10 mouse cellular contexts compared by ENCODE assay signal in the genomic region with DNA sequence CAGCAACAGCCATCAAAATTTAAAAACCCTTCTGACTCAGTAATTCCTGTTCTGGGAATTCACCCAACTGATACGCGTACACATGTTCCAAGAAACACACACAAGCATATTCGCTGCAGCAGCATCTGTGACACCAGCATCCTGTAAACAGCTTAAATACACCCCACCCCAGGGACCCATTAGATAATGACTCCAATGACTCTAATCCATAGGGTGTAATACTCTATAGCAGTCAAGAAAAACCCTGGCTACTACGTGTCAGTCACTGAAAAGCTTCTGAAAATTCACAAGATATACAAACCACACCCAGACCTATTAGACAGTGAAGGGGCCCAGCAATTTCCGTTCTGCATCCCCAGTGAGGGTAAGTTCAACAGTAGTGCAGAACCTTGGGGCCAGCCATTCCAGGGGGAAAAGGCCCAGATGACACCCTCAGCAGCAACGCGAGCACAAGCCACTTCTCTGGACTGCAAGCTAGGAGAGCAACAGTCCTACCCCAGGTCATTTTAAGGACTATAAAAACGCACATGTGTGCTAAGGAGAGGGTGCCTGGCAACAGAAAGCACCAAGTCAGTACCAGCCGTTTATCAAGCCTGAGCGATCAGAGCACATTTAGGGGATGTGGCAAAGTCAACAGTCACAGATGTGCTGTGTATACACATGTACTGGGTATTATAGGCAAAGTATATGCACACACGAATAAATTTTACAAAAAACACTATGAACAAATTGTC. TPM values are rescaled to one million over a fixed set of nuclear protein-coding genes. Genes with fewer than 3 reads are reported as not detected.
A peak's percentile ranks its signal among the peaks of the same experiment; 100 is the strongest.
DNase-seq lines count a peak whose midpoint lies in the region; ATAC-seq and TF ChIP-seq lines count a peak whose summit lies in the region.
"Had no signal": no experiment of that assay in that cellular context is flagged by ENCODE, and none has a peak within 500 bp of the region (broad histone marks: within the 10 kb centered on the region; RNA-seq: fewer than 3 reads in every experiment).

No protein-coding gene starts in this region.

- H3K9me3 ChIP-seq in liver, embryonic 14.5 days (ENCODE audit: control insufficient read depth, low read length), result no peaks in the 10 kb centered on the region

- intact Hi-C loops in gastrocnemius, adult 2 months (cut with DNase I), result loop anchor here (10.0 kb wide), 1 partner anchor 150 kb away; no protein-coding TSS in a partner anchor

- no peak for DNase-seq in gastrocnemius, adult 2 months
- DNase-seq in gastrocnemius, postnatal 25 days, result no peak
- DNase-seq in spleen, postnatal 36 days (ENCODE audit: low spot score in 2 of 2), result peak; percentile 41 to 47
- no peak for DNase-seq in spleen, postnatal 14 days (ENCODE audit: low spot score in 2 of 2)
- peak in 1 of 3 experiments; percentile 54 for DNase-seq in liver, embryonic 14.5 days (ENCODE audit: low read depth in 3 of 3, low spot score in 3 of 3)
- no peak for DNase-seq in testis, postnatal 14 days (ENCODE audit: low spot score)
- no peak for DNase-seq in right cerebral cortex, postnatal 36 days (ENCODE audit: low spot score in 2 of 2)
- DNase-seq in cerebellum, postnatal 10 days, result no peak
- DNase-seq: kidney, adult 2 months had no signal

- peak overlapping the region; percentile 6; the same call in 1 of the 2 replicates for H3K27ac ChIP-seq in gastrocnemius, adult 2 months
- peak overlapping the region; percentile 22 for H3K27ac ChIP-seq in liver, embryonic 14.5 days

- ATAC-seq in liver, embryonic 14.5 days (ENCODE audit: insufficient read depth), result peak; percentile 75

- TF ChIP-seq CTCF in gastrocnemius, adult 2 months (IDR thresholded peaks at IDR 0.05), result no peak
- TF ChIP-seq CTCF in liver, embryonic 14.5 days (IDR thresholded peaks at IDR 0.05; ENCODE audit: low read depth), result no peak

- H3K4me3 ChIP-seq in gastrocnemius, adult 2 months, result no peak overlapping the region
- H3K4me3 ChIP-seq in liver, embryonic 14.5 days (ENCODE audit: insufficient read depth in 1 of 2, low read depth in 2 of 2, low read length in 2 of 2), result no peak overlapping the region

- peaks cover 6 to 21% of the 10 kb centered on the region in 2 experiments; a peak in 3 of 4 replicates for H3K4me1 ChIP-seq in liver, embryonic 14.5 days (replicated peaks; ENCODE audit: control insufficient read depth in 2 of 2, insufficient read depth in 2 of 2, low read length in 1 of 2)

- H3K27me3 ChIP-seq in liver, embryonic 14.5 days (ENCODE audit: control insufficient read depth, insufficient read depth, low read length), result no peaks in the 10 kb centered on the region

- no peaks in the 10 kb centered on the region for H3K36me3 ChIP-seq in liver, embryonic 14.5 days (replicated peaks; ENCODE audit: control insufficient read depth, insufficient read depth, low read depth)

- no peak for TF ChIP-seq EP300 in liver, embryonic 14.5 days (IDR thresholded peaks at IDR 0.05; ENCODE audit: low read depth)

- WGBS in liver, embryonic 14.5 days (ENCODE audit: insufficient replicate concordance), result 18% methylated on average over 11 of the region's 11 CpGs

- H3K9ac ChIP-seq in liver, embryonic 14.5 days (replicated peaks), result 0 out of 2 replicates have a peak overlapping the region, but pooled peaks have one; percentile 14

- peak overlapping the region; percentile 33 for H3K4me2 ChIP-seq in liver, embryonic 14.5 days (ENCODE audit: low read depth)

RNA-seq across cellular contexts. Expression of a gene that starts 15.5 kb away (rescaled TPM):
- total RNA-seq in gastrocnemius, adult 2 months (2021), result under 1 TPM; 0.15 to 0.20 TPM
- under 1 TPM; 0.16 to 0.23 TPM for total RNA-seq in gastrocnemius, postnatal 25 days (2021)
- 0.04 and 0.05 TPM in 2 replicates for polyA plus RNA-seq in liver, embryonic 14.5 days (2012; rRNA removed)
- polyA plus RNA-seq in liver, embryonic 14.5 days (2014; fragmentation: Nextera tagmentation; extraction: Ambion mirVana), result not detected in 2 replicates

RNA-seq across cellular contexts. Expression of a gene that starts 15.8 kb away (rescaled TPM):
- total RNA-seq in gastrocnemius, adult 2 months (2021), result 10 to 100 TPM; 64.3 to 67.9 TPM
- 10 to 100 TPM; 57.6 to 60.3 TPM for total RNA-seq in gastrocnemius, postnatal 25 days (2021)
- 10.2 TPM in 2 replicates for polyA plus RNA-seq in liver, embryonic 14.5 days (2012; rRNA removed)
- 9.3 and 11.9 TPM in 2 replicates for polyA plus RNA-seq in liver, embryonic 14.5 days (2014; fragmentation: Nextera tagmentation; extraction: Ambion mirVana)

RNA-seq across cellular contexts. Expression of a gene that starts 45.6 kb away (rescaled TPM):
- total RNA-seq in gastrocnemius, adult 2 months (2021), result under 1 TPM; 0.31 to 0.36 TPM
- total RNA-seq in gastrocnemius, postnatal 25 days (2021), result under 1 TPM; 0.19 to 0.33 TPM
- polyA plus RNA-seq in liver, embryonic 14.5 days (2012; rRNA removed), result 0.11 and 0.13 TPM in 2 replicates
- 0.08 and 0.19 TPM in 2 replicates for polyA plus RNA-seq in liver, embryonic 14.5 days (2014; fragmentation: Nextera tagmentation; extraction: Ambion mirVana)
- polyA plus RNA-seq: limb, embryonic 11.5 days had no signal

Comparison
In these comparisons a context has a peak if more than half of its experiments do, and no peak if none do; other contexts are left out.
1. DNase-seq: peak in spleen, postnatal 36 days (2 of 2); none in gastrocnemius, adult 2 months (single experiment), gastrocnemius, postnatal 25 days (single experiment), spleen, postnatal 14 days (0 of 2), testis, postnatal 14 days (single experiment), right cerebral cortex, postnatal 36 days (0 of 2) and cerebellum, postnatal 10 days (0 of 2).